Mouse (Mus musculus) liver, embryonic 14.5 days (tissue): Measurements from ENCODE around the gene Ankmy2.

ENCODE experiments used
- CTCF ChIP-seq: IDR thresholded peaks from 2 replicates; pipeline ENCODE4 v1.5.1; 2016; ENCODE audit warnings: antibody characterized with exemption, low read depth, control low read depth
- EP300 ChIP-seq: IDR thresholded peaks from 2 replicates; pipeline ENCODE4 v1.6.1; 2016; ENCODE audit warnings: antibody characterized with exemption, low read depth

- TF ChIP-seq CTCF (no peak), EP300 (no peak)
Observed at GRCm38 (mm10) chr12:36216905-36217304, 60.0 kb downstream of the Ankmy2 start.
